ENCODE assay signal across 1 mouse cellular context in the genomic region with DNA sequence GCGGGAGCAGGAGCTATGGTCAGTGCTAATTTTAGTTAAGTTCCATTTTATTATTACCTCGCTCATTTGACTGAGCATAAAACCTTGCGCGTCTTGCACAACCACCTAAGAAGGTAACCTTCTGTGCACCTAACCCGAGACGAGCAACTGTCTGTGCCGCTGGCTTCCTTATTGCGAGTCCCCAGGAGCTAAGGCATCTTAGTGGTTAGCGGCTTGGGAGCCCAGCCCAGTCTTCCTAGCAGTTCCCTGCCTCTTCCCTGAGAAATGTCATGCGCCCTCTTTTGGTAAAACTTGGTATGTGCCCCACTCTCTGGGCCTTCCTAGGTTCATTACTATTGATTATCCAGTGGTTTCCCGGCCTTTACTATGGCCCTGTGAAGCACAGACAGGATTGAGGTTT.
TF ChIP-seq lines count a peak whose summit lies in the region.

No protein-coding gene starts in this region.

TF ChIP-seq in ES-E14, 5 proteins besides CTCF, POLR2A, EP300 and RAD21:
- no peak for TF ChIP-seq HCFC1 (IDR thresholded peaks at IDR 0.05; ENCODE audit: borderline replicate concordance, insufficient read depth, low read length)
TF ChIP-seq in ES-E14: peak in this region for 0.
